Mouse (Mus musculus): ENCODE data around the gene 4833427G06Rik. TPM values are rescaled to one million over a fixed set of nuclear protein-coding genes. Genes with fewer than 3 reads are reported as not detected.

4833427G06Rik gene
- total and polyA plus RNA-seq, 3 experiments, result not detected

DNA sequence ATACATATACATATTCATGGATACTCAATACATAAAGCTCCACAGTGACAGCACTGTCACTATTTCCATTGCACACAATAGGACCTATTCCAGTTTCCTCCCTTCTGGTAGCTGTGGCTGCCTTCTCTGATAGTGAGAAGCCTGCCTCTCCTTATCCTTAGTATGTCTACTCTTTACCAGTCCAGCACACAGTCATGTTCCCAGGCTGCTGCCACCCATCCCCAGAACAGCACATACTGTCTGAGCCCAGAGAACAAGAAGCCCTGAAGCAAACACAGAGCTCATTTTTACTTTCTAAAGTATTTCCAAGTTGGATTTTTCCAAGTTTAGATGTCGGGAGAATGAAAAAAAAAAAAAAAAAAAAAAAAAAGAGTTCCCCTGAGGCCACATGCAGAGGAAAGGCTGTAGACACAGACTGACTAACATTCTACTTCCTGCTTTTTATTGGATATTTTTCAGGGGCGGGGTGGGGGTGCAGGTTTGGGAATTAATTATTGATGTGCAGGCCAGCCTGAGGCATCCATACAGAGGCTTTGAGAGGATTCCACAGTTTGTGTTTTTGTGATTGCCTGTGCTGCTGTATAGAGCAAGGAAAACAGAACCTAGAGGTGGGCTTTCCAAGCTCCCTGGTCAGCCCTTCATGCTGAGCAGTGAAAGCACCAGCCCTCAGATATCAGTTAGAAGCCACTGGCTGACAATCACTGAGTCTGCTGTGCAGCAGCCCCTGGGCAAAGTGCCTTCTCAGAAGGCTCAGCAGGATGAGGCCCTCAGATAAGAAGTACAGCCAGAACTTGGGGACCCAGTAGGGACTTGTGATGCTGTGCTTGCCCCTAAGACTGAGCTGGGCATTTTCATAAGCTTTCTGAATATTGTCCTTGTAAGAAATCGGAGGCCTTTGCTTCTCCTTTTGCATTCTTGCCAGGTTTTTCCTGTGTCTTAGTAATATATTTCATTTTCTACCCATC, 45.2 kb downstream of the 4833427G06Rik start:
- peak overlapping the region; percentile 43 for H3K27ac ChIP-seq (ENCODE audit: control insufficient read depth, low read depth, low read length)
- H3K4me1 ChIP-seq (ENCODE audit: control insufficient read depth in 1 of 2, insufficient read depth in 2 of 2, low read length in 2 of 2), result peaks cover 5 to 8% of the 10 kb centered on the region in 2 experiments; a peak in 3 of 4 replicates
- TF ChIP-seq ZKSCAN1 (IDR thresholded peaks at IDR 0.05; ENCODE audit: low read depth, low read length) (peak; percentile 75), GATA1 (IDR thresholded peaks at IDR 0.05; ENCODE audit: low read depth, low read length) (peak; percentile 73), UBTF (IDR thresholded peaks at IDR 0.05; ENCODE audit: borderline replicate concordance, insufficient read depth, low read depth, low read length) (peak; percentile 98), ZNF384 (IDR thresholded peaks at IDR 0.05; ENCODE audit: low read depth, low read length) (peak; percentile 93), MAX (IDR thresholded peaks at IDR 0.05; ENCODE audit: low read length) (no peak), EP300 (IDR thresholded peaks at IDR 0.05; ENCODE audit: low read depth in 1 of 2, low read length in 2 of 2) (peak in 1 of 2 experiments; percentile 45; a peak in 3 of 4 replicates), TCF12 (IDR thresholded peaks at IDR 0.05; ENCODE audit: low read depth, low read length) (peak; percentile 57; the same call in 1 of the 2 replicates), CHD1 (IDR thresholded peaks at IDR 0.05; ENCODE audit: low read depth, low read length) (no peak), TBP (IDR thresholded peaks at IDR 0.05; ENCODE audit: low read depth, low read length) (peak; percentile 99)
- H3K27me3 ChIP-seq (ENCODE audit: control insufficient read depth in 1 of 2, insufficient read depth in 2 of 2, low read length in 2 of 2), result peaks cover 2 to 5% of the 10 kb centered on the region in 2 experiments; a peak in 3 of 4 replicates
- H3K4me3 ChIP-seq (ENCODE audit: control insufficient read depth in 1 of 2, insufficient read depth in 1 of 2, low read depth in 2 of 2, low read length in 2 of 2), result peak overlapping the region; percentile 11 to 25; a peak in 3 of 4 replicates
- no peaks in the 10 kb centered on the region for H3K79me2 ChIP-seq (ENCODE audit: control insufficient read depth, insufficient read depth, low read length, poor library complexity)
- DNase-seq (ENCODE audit: low read depth, low spot score), result peak; percentile 76
- H3K9ac ChIP-seq (ENCODE audit: control insufficient read depth, low read depth, low read length, poor library complexity, severe bottlenecking), result peak overlapping the region; percentile 25; the same call in 1 of the 2 replicates
- peaks cover 0 to 8% of the 10 kb centered on the region in 2 experiments; a peak in 2 of 4 replicates for H3K36me3 ChIP-seq (ENCODE audit: control insufficient read depth in 1 of 2, insufficient read depth in 2 of 2, low read length in 2 of 2)
- H3K9me3 ChIP-seq (replicated peaks; ENCODE audit: insufficient read depth, low read length), result no peaks in the 10 kb centered on the region

DNA sequence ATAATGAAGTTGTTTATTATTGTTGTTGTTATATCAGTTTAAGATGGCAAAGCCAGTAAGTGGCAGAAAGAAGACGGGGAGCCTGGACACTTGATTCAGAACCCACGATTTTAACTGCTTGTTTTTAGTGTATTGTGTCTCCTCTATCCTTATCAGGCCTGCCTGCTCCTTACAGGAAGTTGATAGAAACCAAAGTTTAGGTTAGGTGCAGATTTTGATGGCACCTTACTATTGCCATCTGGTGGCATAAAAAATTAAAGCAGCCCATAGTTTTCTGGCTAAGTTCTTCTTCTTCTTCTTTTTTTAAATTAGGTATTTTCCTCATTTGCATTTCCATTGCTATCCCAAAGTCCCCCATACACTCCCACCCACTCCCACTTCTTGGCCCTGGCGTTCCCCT, 49.7 kb downstream of the 4833427G06Rik start:
- peak; percentile 79 for DNase-seq (ENCODE audit: low read depth, low spot score)
- Histone ChIP-seq H3K4me3 (ENCODE audit: control insufficient read depth in 1 of 2, insufficient read depth in 1 of 2, low read depth in 2 of 2, low read length in 2 of 2) (no peak overlapping the region), H3K27ac (ENCODE audit: control insufficient read depth, low read depth, low read length) (no peak overlapping the region), H3K9ac (ENCODE audit: control insufficient read depth, low read depth, low read length, poor library complexity, severe bottlenecking) (no peak overlapping the region), H3K27me3 (ENCODE audit: control insufficient read depth in 1 of 2, insufficient read depth in 2 of 2, low read length in 2 of 2) (no peaks in the 10 kb centered on the region; a peak in 1 of 4 replicates), H3K79me2 (ENCODE audit: control insufficient read depth, insufficient read depth, low read length, poor library complexity) (no peaks in the 10 kb centered on the region), H3K36me3 (ENCODE audit: control insufficient read depth in 1 of 2, insufficient read depth in 2 of 2, low read length in 2 of 2) (peaks cover 0 to 7% of the 10 kb centered on the region in 2 experiments; a peak in 2 of 4 replicates), H3K4me1 (ENCODE audit: control insufficient read depth in 1 of 2, insufficient read depth in 2 of 2, low read length in 2 of 2) (peaks cover 4 to 5% of the 10 kb centered on the region in 2 experiments; a peak in 3 of 4 replicates), H3K9me3 (replicated peaks; ENCODE audit: insufficient read depth, low read length) (no peaks in the 10 kb centered on the region)
- TF ChIP-seq ETS1 (IDR thresholded peaks at IDR 0.05; ENCODE audit: low read depth, low read length), result 0 out of 2 replicates have a peak, but pooled peaks have one; percentile 34
- no peak for TF ChIP-seq TBP (IDR thresholded peaks at IDR 0.05; ENCODE audit: low read depth, low read length)
- peak; percentile 42; the same call in 1 of the 2 replicates for TF ChIP-seq MXI1 (IDR thresholded peaks at IDR 0.05; ENCODE audit: low read depth, low read length)
- no peak for TF ChIP-seq CHD2 (IDR thresholded peaks at IDR 0.05; ENCODE audit: low read length)
- TF ChIP-seq SIN3A (IDR thresholded peaks at IDR 0.05; ENCODE audit: low read length), result peak; percentile 68
- peak; percentile 85 for TF ChIP-seq RAD21 (IDR thresholded peaks at IDR 0.05; ENCODE audit: low read depth, low read length)
- peak; percentile 93 for TF ChIP-seq SMC3 (IDR thresholded peaks at IDR 0.05; ENCODE audit: low read depth, low read length)
- peak; percentile 83 for TF ChIP-seq ZC3H11A (IDR thresholded peaks at IDR 0.05; ENCODE audit: low read depth, low read length)
- TF ChIP-seq NRF1 (IDR thresholded peaks at IDR 0.05; ENCODE audit: insufficient read depth, low read depth, low read length, poor library complexity, severe bottlenecking), result no peak
- TF ChIP-seq USF2 (IDR thresholded peaks at IDR 0.05; ENCODE audit: borderline replicate concordance in 1 of 2, insufficient read depth in 1 of 2, low read depth in 1 of 2, low read length in 2 of 2), result no peak
- no peak for TF ChIP-seq UBTF (IDR thresholded peaks at IDR 0.05; ENCODE audit: borderline replicate concordance, insufficient read depth, low read depth, low read length)
- TF ChIP-seq BHLHE40 (IDR thresholded peaks at IDR 0.05; ENCODE audit: borderline replicate concordance, low read depth, low read length), result 0 out of 2 replicates have a peak, but pooled peaks have one; percentile 47
- no peak for TF ChIP-seq MYC (IDR thresholded peaks at IDR 0.05; ENCODE audit: low read depth, low read length)
- no peak for TF ChIP-seq TCF12 (IDR thresholded peaks at IDR 0.05; ENCODE audit: low read depth, low read length)
- peak; percentile 51 to 56 for TF ChIP-seq EP300 (IDR thresholded peaks at IDR 0.05; ENCODE audit: low read depth in 1 of 2, low read length in 2 of 2)
- 0 out of 2 replicates have a peak, but pooled peaks have one; percentile 45 for TF ChIP-seq HCFC1 (IDR thresholded peaks at IDR 0.05; ENCODE audit: low read depth, low read length)
- no peak for TF ChIP-seq MAFK (IDR thresholded peaks at IDR 0.05; ENCODE audit: borderline replicate concordance, low read depth, low read length)
- TF ChIP-seq ELF1 (IDR thresholded peaks at IDR 0.05; ENCODE audit: low read depth, low read length), result peak; percentile 65
- peak; percentile 97 for TF ChIP-seq RCOR1 (IDR thresholded peaks at IDR 0.05; ENCODE audit: low read depth, low read length)
- TF ChIP-seq ZKSCAN1 (IDR thresholded peaks at IDR 0.05; ENCODE audit: low read depth, low read length), result no peak
- 0 out of 2 replicates have a peak, but pooled peaks have one; percentile 39 for TF ChIP-seq GABPA (IDR thresholded peaks at IDR 0.05; ENCODE audit: low read depth, low read length)
- no peak for TF ChIP-seq MAZ (IDR thresholded peaks at IDR 0.05; ENCODE audit: low read depth, low read length)

Data from MEL (cell line).